ENCODE assay signal across 22 mouse cellular contexts in the genomic region with DNA sequence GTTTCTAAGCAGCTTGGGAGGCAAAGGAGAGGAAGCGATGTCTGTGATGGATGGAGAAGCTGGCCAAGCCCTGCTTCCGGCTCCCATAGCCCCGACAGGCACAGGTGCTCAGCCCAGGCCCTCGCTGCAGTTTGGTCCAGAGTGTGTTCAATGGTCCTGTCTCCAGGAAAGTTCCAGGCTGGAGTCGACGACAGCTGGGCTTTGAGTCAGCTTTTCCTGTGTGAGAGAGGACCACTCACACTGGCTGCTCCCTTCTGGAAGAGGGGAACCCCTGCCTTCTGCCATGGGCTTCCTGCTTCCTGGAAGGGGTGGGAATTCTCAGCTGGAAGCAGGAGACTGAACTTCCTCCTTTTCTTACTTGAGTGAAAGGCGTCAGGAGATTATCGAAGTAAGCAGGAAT. TPM values are rescaled to one million over a fixed set of nuclear protein-coding genes. Genes with fewer than 3 reads are reported as not detected.
DNase-seq lines count a peak whose midpoint lies in the region; ATAC-seq and TF ChIP-seq lines count a peak whose summit lies in the region.
"Had no signal": no experiment of that assay in that cellular context is flagged by ENCODE, and none has a peak within 500 bp of the region (broad histone marks: within the 10 kb centered on the region; RNA-seq: fewer than 3 reads in every experiment).

No protein-coding gene starts in this region.

- TF ChIP-seq EP300 in lung, postnatal 0 days (IDR thresholded peaks at IDR 0.05) = no peak

- 66% methylated on average over 8 of the region's 8 CpGs for WGBS in heart, embryonic 15.5 days
- 80% methylated on average over 8 of the region's 8 CpGs for WGBS in heart, embryonic 12.5 days
- 66% methylated on average over 8 of the region's 8 CpGs for WGBS in lung, postnatal 0 days

- no peak overlapping the region for H3K9ac ChIP-seq in heart, embryonic 15.5 days
- H3K9ac ChIP-seq in heart, embryonic 12.5 days = no peak overlapping the region
- no peak overlapping the region for H3K9ac ChIP-seq in lung, postnatal 0 days (replicated peaks; ENCODE audit: low read depth)
- H3K9ac ChIP-seq: forebrain, postnatal 0 days; hindbrain, embryonic 12.5 days; intestine, embryonic 15.5 days; stomach, embryonic 15.5 days had no signal

- TF ChIP-seq CTCF in lung, postnatal 0 days (IDR thresholded peaks at IDR 0.05) = no peak

- no peaks in the 10 kb centered on the region for H3K9me3 ChIP-seq in heart, embryonic 15.5 days (replicated peaks)
- H3K9me3 ChIP-seq in heart, embryonic 12.5 days (replicated peaks) = no peaks in the 10 kb centered on the region; the same call in 1 of the 2 replicates
- H3K9me3 ChIP-seq in lung, postnatal 0 days (ENCODE audit: low read length) = no peaks in the 10 kb centered on the region
- H3K9me3 ChIP-seq: hindbrain, embryonic 12.5 days; intestine, embryonic 15.5 days; stomach, embryonic 15.5 days had no signal

- no peak overlapping the region for H3K4me3 ChIP-seq in heart, embryonic 15.5 days
- H3K4me3 ChIP-seq in heart, embryonic 12.5 days = no peak overlapping the region
- no peak overlapping the region for H3K4me3 ChIP-seq in lung, postnatal 0 days (ENCODE audit: low read depth, low read length)
- H3K4me3 ChIP-seq: erythroblast, embryonic 14.5 days; hindbrain, embryonic 12.5 days; intestine, embryonic 15.5 days; stomach, embryonic 15.5 days had no signal

- H3K27ac ChIP-seq in heart, embryonic 15.5 days = peak overlapping the region; percentile 27; the same call in 1 of the 2 replicates
- H3K27ac ChIP-seq in heart, embryonic 12.5 days (ENCODE audit: poor library complexity, severe bottlenecking) = no peak overlapping the region
- H3K27ac ChIP-seq in lung, postnatal 0 days (ENCODE audit: low read length) = peak overlapping the region; percentile 51; the same call in 1 of the 2 replicates
- H3K27ac ChIP-seq: hindbrain, embryonic 12.5 days; hindbrain, postnatal 0 days; intestine, embryonic 15.5 days; stomach, embryonic 15.5 days had no signal

- no peaks in the 10 kb centered on the region for H3K27me3 ChIP-seq in heart, embryonic 15.5 days
- no peaks in the 10 kb centered on the region for H3K27me3 ChIP-seq in heart, embryonic 12.5 days (replicated peaks)
- no peaks in the 10 kb centered on the region for H3K27me3 ChIP-seq in lung, postnatal 0 days (replicated peaks; ENCODE audit: insufficient read depth, low read length)
- H3K27me3 ChIP-seq: hindbrain, embryonic 12.5 days; intestine, embryonic 15.5 days; stomach, embryonic 15.5 days had no signal

- ATAC-seq in heart, embryonic 15.5 days (replicated peaks; ENCODE audit: insufficient number of reproducible peaks, insufficient read depth, low FRiP score, low read depth) = no peak
- no peak for ATAC-seq in heart, embryonic 12.5 days (ENCODE audit: insufficient number of reproducible peaks, low FRiP score)
- ATAC-seq in lung, postnatal 0 days = no peak
- ATAC-seq: activated CD4-positive, CD25-positive, alpha-beta regulatory T cell, adult 4 months; forebrain, postnatal 0 days; hindbrain, postnatal 0 days; midbrain, embryonic 16.5 days had no signal

- no peak overlapping the region for H3K4me2 ChIP-seq in heart, embryonic 15.5 days
- no peak overlapping the region for H3K4me2 ChIP-seq in heart, embryonic 12.5 days
- H3K4me2 ChIP-seq in lung, postnatal 0 days (replicated peaks; ENCODE audit: low read depth, low read length) = no peak overlapping the region
- H3K4me2 ChIP-seq: hindbrain, embryonic 12.5 days; intestine, embryonic 15.5 days; liver, embryonic 11.5 days; midbrain, embryonic 11.5 days; stomach, embryonic 15.5 days had no signal

- peak; percentile 22 for DNase-seq in kidney, postnatal 14 days
- DNase-seq in kidney, adult 11 months = no peak
- DNase-seq in lung, postnatal 0 days (ENCODE audit: low spot score) = no peak
- no peak for DNase-seq in lung, postnatal 36 days
- DNase-seq: adrenal gland, adult 2 months; adrenal gland, postnatal 36 days; B cell, adult 2 months; forebrain, postnatal 0 days; gastrocnemius, postnatal 14 days; layer of hippocampus, adult 9-11 months; right cerebral cortex, postnatal 25 days had no signal

- peaks cover 80% of the 10 kb centered on the region for H3K36me3 ChIP-seq in heart, embryonic 15.5 days
- H3K36me3 ChIP-seq in heart, embryonic 12.5 days = peaks cover 90% of the 10 kb centered on the region
- peaks cover 22% of the 10 kb centered on the region for H3K36me3 ChIP-seq in lung, postnatal 0 days (ENCODE audit: insufficient read depth, low read length)

- H3K4me1 ChIP-seq in heart, embryonic 15.5 days (replicated peaks) = peaks cover 11% of the 10 kb centered on the region
- peaks cover 11% of the 10 kb centered on the region for H3K4me1 ChIP-seq in heart, embryonic 12.5 days (replicated peaks)
- no peaks in the 10 kb centered on the region for H3K4me1 ChIP-seq in lung, postnatal 0 days (ENCODE audit: insufficient read depth, low read depth, low read length)

RNA-seq across cellular contexts. Expression of a gene that starts 26.3 kb away (rescaled TPM):
- 41.2 and 44.3 TPM in 2 replicates for polyA plus RNA-seq in heart, embryonic 15.5 days (2015; fragmentation: Nextera tagmentation; extraction: Ambion mirVana)
- polyA plus RNA-seq in heart, embryonic 12.5 days (2016; fragmentation: Nextera tagmentation; extraction: Ambion mirVana) = 116 and 122 TPM in 2 replicates
- 46.7 and 47.2 TPM in 2 replicates for polyA plus RNA-seq in lung, postnatal 0 days (2015; fragmentation: Nextera tagmentation; extraction: Ambion mirVana)
